Mouse (Mus musculus) left cerebral cortex, adult 9 months (tissue): Measurements from ENCODE around the gene Mgll.

Experiments
- DNase-seq, 2 experiments: peaks; one replicate each; pipeline ENCODE4 v3.0.0; 2022; ENCODE audit warnings: low spot score in 2 of 2

Gene Mgll

DNA sequence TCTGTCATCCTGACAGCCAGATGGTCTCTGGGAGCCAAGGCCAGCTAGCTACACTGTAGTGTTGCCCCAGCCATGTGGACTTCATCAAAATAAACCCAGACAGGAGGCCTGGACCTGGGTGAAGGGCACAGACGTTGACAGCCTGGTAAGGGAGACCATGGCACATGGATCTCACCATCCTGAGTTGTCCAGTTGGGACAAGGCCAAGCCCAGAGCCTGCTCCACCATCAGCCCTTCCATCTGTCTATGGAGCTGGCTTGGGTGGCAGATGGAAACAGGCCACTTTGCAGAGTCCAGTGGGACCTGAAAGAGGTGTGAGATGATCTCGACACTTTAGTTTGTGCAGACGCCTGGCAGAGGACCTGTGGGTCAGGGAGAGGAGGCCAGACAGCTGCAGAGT is 76.5 kb downstream of the Mgll start:
- DNase-seq: no peak

DNA sequence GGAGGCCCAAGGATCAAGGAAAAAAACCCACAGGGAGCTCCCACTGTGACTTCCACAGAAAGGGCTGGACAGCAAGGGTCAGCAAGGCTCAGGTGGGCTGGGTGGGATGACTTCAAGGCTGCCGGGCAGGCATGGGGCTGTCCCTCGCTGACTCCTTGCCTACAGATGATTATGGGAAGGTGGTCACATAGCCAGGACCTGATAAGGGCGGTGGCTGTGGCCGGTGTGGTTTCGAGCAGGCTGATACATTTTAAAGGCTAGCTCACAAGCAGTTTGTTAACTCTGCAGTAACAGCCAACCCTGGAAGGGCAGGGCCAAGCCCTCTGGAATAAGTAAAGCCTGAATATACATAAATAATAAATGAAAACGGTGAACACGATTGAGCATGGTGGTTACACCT is 78.8 kb downstream of the Mgll start:
- no peak for DNase-seq

DNA sequence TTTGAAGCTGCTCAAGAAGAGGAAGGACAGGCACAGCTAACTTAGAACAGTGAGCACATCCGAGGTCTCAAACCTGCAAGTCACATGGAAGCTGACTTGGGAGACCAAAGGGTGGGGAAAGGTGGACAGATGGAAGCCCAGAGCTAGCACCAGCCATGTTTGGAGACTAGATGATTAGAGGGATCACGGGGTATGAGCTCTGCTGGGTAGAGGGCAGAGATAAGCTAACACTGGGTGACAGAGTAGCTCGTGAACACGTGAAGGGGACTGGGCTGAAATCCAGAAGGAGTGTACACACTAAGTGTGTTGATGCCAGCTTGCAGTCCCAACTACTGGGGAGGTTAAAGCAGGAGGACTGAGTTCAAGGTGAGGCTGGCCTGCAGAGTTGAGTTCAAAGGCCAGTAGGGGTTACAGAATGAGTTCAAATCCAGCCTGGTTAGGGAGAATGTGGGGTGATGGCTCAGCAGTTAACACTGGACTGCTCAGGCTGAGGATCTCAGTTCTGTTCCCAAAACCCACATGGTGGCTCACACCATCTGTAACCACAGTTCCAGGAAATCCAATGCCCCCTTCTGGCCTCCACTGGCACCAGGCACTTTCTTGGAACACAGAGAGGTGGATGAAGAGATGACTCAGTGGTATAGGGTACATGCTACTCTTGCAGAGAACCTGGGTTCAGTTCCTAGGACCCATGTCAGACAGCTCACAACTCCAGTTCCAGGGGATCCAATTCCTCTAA is 79.9 kb downstream of the Mgll start:
- no peak for DNase-seq

DNA sequence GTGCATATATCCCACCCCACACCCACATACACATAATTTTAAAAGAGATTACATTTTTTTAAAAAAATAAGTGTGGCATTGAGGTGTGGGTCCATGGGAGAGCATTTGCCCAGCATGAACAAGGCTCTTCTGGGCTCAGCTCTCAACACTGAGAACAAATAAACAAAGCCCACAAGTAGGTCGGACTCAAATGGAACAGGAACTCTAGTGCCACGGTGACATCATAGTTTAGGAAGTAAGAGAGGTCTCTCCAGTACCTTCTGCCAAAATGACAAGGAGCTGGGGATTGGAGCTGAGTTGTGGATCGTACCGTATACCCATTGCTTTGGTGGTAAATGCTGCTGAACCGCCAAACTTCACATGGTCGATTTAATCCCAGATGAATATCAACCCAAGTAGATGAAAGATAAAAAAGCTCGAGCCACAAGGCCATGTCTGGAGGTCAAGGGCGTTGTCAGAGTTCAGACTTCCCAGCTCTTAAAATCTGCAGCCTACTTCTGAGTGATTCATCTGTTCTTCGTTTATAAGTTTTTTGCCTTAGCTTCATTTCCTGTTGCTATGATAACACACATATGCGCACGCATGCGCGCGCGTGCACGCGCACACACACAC is 80.9 kb downstream of the Mgll start:
- no peak for DNase-seq

DNA sequence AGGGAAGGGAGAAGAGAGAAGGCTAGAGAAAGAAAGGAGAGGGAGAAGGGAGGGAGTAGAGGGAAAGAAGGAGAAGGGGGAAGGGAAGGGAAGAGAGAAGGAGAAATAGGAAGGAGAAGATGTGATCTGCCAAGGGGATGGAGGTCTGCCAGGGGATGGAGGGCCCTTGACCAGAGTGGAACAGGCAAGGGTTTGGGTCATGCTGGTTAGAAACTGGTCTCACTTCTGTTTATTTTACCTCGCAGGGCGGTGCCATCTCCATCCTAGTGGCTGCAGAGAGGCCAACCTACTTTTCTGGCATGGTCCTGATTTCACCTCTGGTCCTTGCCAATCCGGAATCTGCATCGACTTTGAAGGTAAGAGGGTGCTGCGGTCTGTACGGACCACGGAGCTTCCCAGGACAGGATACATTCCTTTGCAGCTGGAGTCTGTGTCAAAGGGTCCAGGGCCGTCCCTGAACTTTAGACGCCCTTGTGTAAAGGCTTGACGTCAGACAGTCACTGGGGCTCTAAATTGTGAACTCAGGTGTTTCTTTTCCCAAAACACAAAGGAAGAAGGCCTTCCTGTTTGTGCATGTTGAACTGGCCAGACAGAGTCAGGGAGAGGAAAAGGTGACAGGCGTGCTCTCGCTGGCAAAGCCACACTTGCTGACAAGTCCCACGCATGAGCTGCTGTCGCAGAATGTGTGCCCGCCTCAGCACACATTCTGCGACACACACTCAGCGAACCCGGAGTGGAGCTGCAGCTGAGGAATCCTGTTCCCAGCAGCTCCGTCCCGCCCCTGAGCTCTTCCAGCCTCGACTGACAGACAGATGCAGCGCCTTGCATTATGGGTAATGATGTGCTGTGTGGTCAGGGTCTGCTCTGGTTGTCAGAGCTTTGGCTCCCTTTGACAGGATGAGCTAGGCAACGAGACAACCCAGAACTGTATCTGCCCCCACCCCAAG is 85.2 kb downstream of the Mgll start:
- no peak for DNase-seq

DNA sequence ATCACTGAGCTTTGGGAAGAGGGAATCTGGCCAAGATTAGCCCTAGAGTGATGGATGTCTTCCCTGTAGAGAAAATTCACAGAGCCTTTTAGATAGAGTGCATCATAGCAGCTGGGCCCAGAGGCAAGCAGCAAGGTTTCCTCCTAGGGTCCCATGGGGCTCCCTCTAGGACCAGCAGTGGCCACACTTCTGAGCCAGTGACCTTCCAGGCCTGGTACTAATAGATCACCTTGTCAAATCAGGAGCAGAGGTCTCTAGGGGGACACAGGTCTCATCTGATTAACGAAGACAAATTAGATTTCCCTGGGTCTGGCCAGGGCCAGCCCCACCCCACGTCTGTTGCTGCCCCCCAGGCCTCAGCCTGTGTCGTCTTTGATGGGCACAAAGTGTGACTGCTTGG is 86.1 kb downstream of the Mgll start:
- DNase-seq: no peak

DNA sequence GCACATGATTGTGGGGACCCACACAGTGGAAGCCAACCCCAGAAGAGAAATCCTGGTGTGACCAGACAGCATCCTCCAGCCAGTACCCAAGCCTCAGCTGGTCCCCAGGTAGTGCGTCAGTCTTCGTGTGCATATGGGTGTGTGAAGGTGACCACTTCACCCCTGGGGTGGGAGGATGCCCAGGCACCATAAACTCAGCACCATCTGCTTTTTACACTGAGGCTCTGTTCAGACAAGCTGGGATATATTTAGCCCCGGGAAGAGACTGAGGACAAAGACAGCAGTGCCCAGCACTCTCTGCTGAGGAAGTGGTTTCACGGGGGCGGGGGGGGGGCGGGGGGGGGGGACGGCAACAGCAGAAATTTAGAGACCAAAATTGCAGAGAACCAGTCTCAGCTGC is 87.2 kb downstream of the Mgll start:
- no peak for DNase-seq

DNA sequence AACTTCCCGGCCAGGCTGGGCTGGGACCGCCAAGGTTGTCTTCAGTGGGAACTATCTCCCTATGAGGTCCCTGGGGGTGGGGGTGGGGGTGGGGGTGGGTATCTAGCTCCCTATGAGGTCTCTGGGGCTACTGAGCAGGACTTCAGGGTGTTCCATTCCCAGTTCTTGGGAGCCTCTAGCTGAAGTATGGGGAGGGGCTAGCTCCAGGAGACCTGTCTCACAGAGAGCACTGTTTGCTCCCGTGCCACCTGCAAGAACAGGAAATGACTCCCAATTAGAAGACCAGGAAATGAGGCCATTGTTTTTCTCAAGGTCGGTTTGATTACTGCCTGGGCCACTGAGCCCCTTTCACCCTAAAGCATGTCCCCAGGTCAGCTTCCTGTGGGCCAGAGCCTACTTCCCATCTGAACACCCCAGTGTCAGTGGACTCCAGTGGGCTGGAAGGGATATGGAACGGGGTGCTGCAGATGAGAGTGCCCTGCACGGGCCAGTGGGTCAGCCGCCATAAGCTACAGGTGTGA is 87.7 kb downstream of the Mgll start:
- DNase-seq: no peak

DNA sequence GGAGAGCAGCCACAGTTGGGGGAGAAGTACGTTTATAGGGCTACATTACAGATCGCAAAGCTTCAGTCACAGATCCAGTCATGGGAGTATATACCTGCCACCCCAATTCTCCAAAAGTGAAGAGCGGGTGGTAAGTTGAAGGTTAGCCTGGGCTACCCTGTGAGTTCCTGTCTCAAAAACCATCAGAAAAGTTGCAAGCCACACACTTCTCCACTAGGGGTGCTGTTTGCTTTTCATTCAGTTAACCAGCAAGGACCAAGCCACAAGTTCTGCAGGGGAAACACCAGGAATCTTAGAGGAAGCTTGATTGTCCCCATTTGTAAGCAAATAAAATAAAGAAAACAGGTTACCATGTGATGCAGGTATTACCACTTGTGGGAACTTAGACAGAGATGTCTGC is 88.7 kb downstream of the Mgll start:
- peak in 1 of 2 experiments; percentile 70 for DNase-seq

DNA sequence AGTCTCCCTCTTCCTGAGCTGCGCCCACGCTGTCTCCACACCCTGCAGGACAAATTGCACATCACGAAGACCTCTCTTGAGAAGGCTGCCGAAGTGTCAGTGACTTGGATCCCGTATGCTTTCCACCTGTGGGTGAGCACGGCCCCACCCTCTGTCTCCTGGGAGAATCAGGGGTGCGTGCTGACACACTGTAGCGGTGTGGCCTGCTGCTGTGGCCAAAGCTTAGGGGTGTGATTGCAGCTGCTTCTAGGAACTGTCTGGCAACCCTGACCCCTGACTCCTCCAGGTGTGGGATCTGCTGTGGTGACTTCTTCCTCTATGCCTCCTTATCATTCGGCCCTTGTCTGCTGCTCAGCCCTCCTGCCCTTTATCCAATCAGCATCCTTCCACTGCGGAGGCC is 89.6 kb downstream of the Mgll start:
- DNase-seq: no peak

DNA sequence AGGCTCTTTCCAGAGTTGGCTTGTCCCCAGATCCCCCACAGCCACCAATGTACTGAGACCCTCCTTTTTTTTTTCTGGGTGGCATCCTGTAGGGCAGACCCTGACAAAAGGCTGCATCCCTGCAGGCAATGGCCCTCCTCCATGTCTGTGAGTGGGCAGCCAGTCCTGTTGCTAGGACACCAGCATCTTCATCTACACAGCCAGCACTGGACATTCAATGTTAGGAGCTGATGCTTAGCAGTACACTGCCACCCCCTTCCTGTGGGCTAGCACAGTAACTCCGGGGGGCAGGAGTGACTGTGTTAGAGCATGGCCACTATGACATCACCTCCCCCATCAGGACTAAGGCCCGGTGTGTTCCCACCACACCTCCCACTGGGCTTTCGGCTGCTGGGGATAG is 90.8 kb downstream of the Mgll start:
- DNase-seq: no peak

DNA sequence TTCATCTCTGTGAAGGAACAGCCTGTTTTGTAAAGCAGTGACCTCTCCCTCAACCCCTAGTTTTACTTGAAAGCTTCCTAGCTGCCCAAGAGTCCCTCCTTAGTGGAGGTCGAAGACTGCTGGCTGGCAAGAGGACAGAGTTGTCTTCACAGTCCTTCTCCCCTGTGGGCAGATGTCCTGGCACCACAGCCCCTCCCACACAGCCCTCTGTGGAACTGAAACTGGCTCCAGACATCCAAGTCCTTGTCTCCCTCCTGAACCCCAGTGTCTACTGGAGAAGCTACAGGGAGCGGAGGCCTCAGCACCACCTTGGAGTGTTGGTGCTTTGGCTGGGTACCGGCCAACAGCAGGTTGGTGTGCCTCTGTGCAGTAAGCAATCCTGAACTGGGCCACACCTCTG is 91.3 kb downstream of the Mgll start:
- no peak for DNase-seq

DNA sequence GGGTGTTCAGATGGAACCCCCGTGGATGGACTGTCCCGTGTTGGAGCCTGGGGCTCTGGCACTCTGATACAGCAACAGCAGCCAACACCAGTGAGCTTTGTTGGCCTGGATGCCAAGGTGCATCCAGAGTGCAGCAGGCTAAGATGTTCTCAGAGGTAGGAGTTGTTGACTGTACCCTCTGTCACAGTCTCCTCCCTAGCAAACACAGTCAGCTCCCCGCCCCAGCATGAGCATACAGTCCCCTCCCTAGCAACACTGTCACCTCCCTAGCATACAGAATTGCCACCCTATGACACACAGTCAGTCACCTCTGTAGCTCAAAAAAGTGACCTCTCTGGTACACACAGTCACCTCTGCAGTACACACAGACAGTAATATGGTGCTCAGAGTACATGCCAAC is 92.7 kb downstream of the Mgll start:
- DNase-seq: no peak

DNA sequence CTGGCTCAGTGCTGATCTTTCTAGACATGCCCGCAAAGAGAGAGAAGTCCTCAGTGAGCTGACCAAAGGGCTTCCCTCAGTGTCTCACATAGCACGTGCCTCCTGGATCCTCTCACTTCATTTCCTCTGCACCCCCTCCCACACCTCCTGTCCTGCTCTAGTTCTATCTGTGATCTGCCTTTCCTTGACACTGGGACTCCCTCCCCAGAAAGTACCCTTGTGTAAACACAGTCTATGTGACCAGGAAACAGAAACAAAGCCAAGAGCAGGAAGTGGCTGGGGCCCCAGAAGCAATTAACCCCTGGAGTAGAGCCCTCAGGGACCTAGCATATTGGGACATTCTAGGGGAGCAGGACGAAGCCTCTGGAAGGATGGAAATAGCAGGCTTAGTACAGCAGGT is 96.6 kb downstream of the Mgll start:
- no peak for DNase-seq

DNA sequence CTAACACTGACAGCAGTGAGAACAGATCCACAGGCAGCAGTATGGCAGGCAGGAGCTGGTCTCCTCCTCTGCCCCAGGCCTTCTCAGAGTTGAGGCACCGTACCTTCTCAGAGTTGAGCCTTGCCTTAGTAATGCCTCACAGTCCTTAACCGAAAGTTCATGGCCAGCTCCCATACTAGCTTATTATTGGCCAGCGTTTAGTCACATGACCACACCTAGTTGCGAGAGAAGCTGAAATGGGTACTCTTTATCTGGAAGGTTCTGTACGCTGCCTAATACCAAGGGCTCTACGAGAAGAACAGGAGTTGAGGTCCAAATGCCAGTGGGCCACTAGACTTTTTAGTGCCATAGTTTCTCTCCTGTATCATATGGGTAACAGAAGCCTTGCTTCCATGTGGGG is 97.1 kb downstream of the Mgll start:
- no peak for DNase-seq

DNA sequence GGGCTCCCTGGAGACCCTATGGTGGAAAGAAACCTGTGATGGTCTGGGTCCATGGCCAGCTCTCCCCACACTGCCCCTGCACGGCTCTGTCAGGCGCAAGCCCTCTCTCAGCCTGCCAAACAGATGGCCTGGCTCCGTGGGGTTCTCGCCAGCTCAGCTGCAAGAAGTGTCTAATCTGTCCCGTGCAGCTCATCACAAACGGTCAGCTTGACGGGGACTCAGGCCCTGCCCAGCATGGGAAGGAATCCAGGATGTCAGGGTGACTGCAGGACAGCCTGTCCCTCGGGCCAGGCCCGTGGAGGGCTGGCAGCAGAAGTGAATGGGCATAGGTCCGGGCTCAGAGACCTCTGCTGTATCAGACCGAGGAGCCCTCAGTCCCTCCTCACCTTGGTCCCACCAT is 97.7 kb downstream of the Mgll start:
- DNase-seq: no peak

DNA sequence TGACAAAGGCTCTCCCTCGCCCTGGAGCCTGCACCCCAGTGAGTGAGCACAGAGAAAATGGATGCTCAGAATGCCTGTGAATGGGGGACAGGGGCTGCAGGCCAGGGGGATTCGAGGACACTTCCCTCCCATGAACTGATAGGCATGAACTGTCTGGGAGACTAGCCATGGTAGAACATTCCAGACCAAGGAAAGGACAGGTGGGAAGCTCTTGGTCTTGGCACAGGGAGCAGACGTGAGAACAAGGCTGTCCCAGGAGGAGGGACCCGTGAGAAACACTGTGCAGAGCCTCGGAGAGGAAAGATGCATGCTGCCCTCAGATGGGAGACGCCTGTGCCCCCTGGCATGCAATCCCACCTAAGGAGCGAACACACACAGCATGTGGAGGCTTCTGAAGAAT is 100.0 kb downstream of the Mgll start:
- DNase-seq: no peak

DNA sequence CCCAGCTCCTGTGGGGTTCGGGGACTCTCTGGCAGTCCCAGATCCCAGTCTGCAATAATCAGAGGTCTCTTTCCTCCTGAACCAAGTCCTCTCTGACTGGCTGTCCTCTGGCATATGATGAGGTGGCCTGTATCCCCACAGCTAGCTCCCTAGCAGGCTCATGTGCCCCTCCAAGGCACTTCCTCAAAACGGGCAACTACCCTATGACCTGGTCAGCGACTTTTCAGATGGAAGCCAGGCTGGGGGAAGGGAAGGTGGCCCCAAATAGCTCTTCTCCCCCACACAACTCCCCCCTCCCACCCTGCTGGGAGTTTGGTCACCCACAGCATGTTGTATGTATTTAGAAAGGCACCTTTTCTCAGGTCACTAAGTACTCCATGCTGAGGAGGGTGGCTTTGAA is 101.9 kb downstream of the Mgll start:
- DNase-seq: no peak

DNA sequence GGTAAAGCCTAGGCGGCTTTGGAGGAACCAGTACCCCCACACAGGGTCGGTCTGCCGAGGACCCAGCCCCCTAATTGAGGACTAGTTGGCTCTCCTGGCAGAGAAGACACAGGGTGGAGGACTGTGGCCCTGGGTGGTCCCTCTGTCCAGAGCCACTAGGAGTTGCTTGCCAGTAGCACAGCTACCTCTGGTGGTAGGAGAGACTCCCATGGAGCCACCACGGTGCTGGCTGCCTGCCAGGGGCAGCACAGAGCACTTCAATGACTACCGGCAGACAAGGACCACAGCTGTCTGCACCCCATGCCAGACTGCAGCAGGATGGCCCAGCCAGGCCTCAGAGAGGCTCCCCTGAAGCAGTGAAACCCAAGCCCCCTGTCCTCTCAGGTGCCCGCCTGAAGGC is 102.3 kb downstream of the Mgll start:
- DNase-seq: no peak

DNA sequence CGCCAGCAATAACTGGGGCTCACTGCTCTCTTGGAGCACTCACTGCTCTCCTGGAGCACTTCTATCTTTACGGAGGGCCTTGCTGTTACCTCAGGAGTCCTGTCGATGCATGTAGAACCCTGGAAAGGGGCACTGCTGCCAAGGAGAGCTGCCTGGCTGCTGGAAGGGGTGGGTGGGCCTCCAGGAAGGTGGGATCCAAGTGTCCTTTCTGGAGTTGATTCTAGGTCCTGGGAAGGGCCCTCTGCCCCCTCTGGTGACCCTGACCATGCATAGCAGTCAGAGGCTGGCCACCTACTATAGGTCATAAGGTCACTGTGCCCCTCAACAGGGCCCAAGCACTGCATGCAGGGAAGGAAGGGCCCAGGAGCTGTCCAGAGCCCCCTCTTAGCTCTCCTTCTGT is 102.8 kb downstream of the Mgll start:
- no peak for DNase-seq

DNA sequence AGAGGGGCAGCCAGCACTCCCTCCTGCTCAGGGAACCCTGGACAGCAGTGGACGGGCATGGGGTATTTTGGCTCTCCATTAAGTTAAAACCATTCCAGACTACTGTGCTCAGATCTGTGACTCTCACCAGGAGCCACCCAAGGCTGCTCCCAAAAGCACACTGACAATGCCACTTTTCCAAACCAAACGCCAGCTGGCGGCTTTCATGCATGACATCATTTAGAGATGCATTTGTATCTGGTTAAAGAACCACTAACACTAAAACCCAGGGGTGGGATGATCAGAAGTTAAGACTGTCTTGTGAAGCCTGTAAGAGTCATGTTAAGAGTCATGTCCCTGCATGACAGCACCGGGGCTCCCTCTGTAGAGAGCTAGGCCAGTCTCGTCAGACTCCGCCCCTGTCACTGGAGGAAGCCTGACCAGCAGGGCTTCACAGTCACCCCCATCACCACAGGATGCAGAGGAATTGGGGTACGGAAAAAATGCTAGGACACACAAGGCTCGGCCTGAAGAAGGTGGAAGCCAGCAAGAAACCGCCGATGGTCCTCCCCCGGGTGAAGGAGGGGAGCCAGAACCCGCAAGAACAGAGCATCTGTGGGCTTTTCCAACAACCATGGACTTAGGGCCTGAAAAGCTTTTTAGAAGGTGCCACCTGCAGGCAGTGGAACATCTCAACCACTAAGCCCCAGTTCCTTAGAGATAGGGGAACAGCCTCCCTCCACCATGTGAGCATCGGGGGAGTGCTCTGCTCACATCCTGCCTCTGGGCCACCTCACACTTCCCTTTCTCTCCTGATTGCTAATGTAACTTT is 103.4 kb downstream of the Mgll start:
- DNase-seq: peak in 1 of 2 experiments; percentile 50
